Mouse (Mus musculus) thymus, adult 18-20 months (tissue): ENCODE results near the gene Degs1.

Experiments
- DNase-seq, 2 experiments: peaks; one replicate each; pipeline ENCODE4 v3.0.0; 2022; ENCODE audit warnings: mixed read lengths in 2 of 2

Degs1 gene

GRCm38 (mm10) chr1:182280046-182280445 lies 2.6 kb downstream of the Degs1 start:
- no peak for DNase-seq

- no peak for DNase-seq
Observed at GRCm38 (mm10) chr1:182279436-182279835, 3.2 kb downstream of the Degs1 start.

- no peak for DNase-seq
Observed at GRCm38 (mm10) chr1:182275109-182275508, 7.5 kb downstream of the Degs1 start.

GRCm38 (mm10) chr1:182271632-182272031 lies 11.0 kb downstream of the Degs1 start:
- no peak for DNase-seq

GRCm38 (mm10) chr1:182271130-182271529 lies 11.5 kb downstream of the Degs1 start:
- no peak for DNase-seq

- DNase-seq = no peak
Observed at GRCm38 (mm10) chr1:182268317-182268716, 14.3 kb downstream of the Degs1 start.

- no peak for DNase-seq
Observed at GRCm38 (mm10) chr1:182266028-182266525, 16.5 kb downstream of the Degs1 start.

GRCm38 (mm10) chr1:182256041-182256680 lies 26.4 kb downstream of the Degs1 start:
- no peak for DNase-seq

- peak; percentile 11 to 45 for DNase-seq
Observed at GRCm38 (mm10) chr1:182255031-182255430, 27.6 kb downstream of the Degs1 start.

GRCm38 (mm10) chr1:182254618-182255017 lies 28.0 kb downstream of the Degs1 start:
- DNase-seq = peak; percentile 9 to 48

GRCm38 (mm10) chr1:182253756-182254534 lies 28.7 kb downstream of the Degs1 start:
- no peak for DNase-seq

- no peak for DNase-seq
Observed at GRCm38 (mm10) chr1:182252534-182253171, 30.0 kb downstream of the Degs1 start.

GRCm38 (mm10) chr1:182250734-182251133 lies 31.9 kb downstream of the Degs1 start:
- DNase-seq = no peak

- DNase-seq = no peak
Observed at GRCm38 (mm10) chr1:182249298-182249697, 33.3 kb downstream of the Degs1 start.

- DNase-seq = no peak
Observed at GRCm38 (mm10) chr1:182245003-182245402, 37.6 kb downstream of the Degs1 start.

- no peak for DNase-seq
Observed at GRCm38 (mm10) chr1:182238056-182238703, 44.4 kb downstream of the Degs1 start.

- no peak for DNase-seq
Observed at GRCm38 (mm10) chr1:182237386-182237785, 45.2 kb downstream of the Degs1 start.

GRCm38 (mm10) chr1:182235174-182235573 lies 47.4 kb downstream of the Degs1 start:
- DNase-seq = no peak

GRCm38 (mm10) chr1:182229381-182229780 lies 53.2 kb downstream of the Degs1 start:
- no peak for DNase-seq

GRCm38 (mm10) chr1:182227141-182227963 lies 55.3 kb downstream of the Degs1 start:
- DNase-seq = no peak

- no peak for DNase-seq
Observed at GRCm38 (mm10) chr1:182226261-182226660, 56.3 kb downstream of the Degs1 start.
